Mouse (Mus musculus): Measurements from ENCODE around the gene Bmpr2.

DNA sequence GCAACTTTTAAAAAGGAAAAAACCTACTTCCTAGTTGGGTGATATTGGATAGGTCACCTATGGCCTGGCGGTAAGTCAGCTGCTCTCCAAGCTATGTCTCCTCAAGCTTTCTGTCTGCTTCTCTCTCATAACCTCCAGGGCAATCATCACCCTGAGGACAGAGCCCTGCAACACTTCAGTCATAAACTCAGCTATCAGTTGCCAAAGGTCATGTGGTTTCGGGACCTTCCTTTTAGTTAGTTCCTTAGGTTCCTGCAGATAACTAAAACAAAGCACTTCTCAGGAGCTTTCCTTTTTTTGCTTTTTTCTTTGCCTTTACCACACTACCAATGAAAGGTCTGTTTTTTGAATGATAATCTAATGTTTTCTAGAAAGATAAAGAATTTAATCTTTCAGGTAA is 136.5 kb downstream of the Bmpr2 start:
- TF ChIP-seq CTCF (IDR thresholded peaks at IDR 0.05; ENCODE audit: extremely low read depth, insufficient read depth, insufficient read length, insufficient replicate concordance) (no peak), POLR2A (IDR thresholded peaks at IDR 0.05; ENCODE audit: low read depth, low read length) (no peak)

Measured in spleen, adult 2 months (tissue).